Mouse (Mus musculus) stomach, postnatal 0 days (tissue): ENCODE measurements around the gene Shroom3. TPM values are rescaled to one million over a fixed set of nuclear protein-coding genes. Genes with fewer than 3 reads are reported as not detected.

ENCODE experiments used
- ATAC-seq: fragments of 200-750 bp; cut with Nextera tagmentation; 2 replicates; pipeline ENCODE4 v1.8.0; 2017; ENCODE audit not compliant: low FRiP score, low TSS enrichment
- DNase-seq: peaks from one replicate; pipeline ENCODE4 v3.0.0-alpha.2; 2016; ENCODE audit warnings: low spot score
- H3K27ac ChIP-seq: fragments of 300-500 bp; sonication (generic); replicated peaks from 2 replicates; pipeline ENCODE4 v1.5.1; 2014; ENCODE audit warnings: mild to moderate bottlenecking, control low read depth
- H3K27me3 ChIP-seq: fragments of 300-500 bp; sonication (generic); 2 replicates; pipeline ENCODE4 v1.6.1; 2014; ENCODE audit warnings: low read length; ENCODE audit not compliant: control insufficient read depth, insufficient read depth
- H3K36me3 ChIP-seq: fragments of 300-500 bp; sonication (generic); 2 replicates; pipeline ENCODE4 v1.6.1; 2014; ENCODE audit warnings: low read length, mixed read lengths; ENCODE audit not compliant: control insufficient read depth, insufficient read depth
- H3K4me1 ChIP-seq: fragments of 300-500 bp; sonication (generic); replicated peaks from 2 replicates; pipeline ENCODE4 v1.6.1; 2014; ENCODE audit warnings: antibody characterized with exemption; ENCODE audit not compliant: control insufficient read depth, insufficient read depth
- H3K4me2 ChIP-seq: fragments of 300-500 bp; sonication (generic); replicated peaks from 2 replicates; pipeline ENCODE4 v1.6.1; 2014; ENCODE audit warnings: low read depth, mild to moderate bottlenecking, control low read depth, moderate library complexity
- H3K4me3 ChIP-seq: fragments of 300-500 bp; sonication (generic); 2 replicates; pipeline ENCODE4 v1.5.1; 2014; ENCODE audit warnings: low read depth, low read length, control low read depth
- H3K9ac ChIP-seq: fragments of 300-500 bp; sonication (generic); 2 replicates; pipeline ENCODE4 v1.6.1; 2014; ENCODE audit warnings: mild to moderate bottlenecking, low read length, control low read depth, mixed read lengths
- H3K9me3 ChIP-seq: fragments of 300-500 bp; sonication (generic); 2 replicates; pipeline ENCODE4 v1.6.1; 2016; ENCODE audit warnings: low read length; ENCODE audit not compliant: control insufficient read depth
- CTCF ChIP-seq: IDR thresholded peaks from 2 replicates; pipeline ENCODE4 v1.5.1; 2016; ENCODE audit warnings: antibody characterized with exemption, low read depth, mild to moderate bottlenecking, moderate library complexity
- EP300 ChIP-seq: optimal IDR thresholded peaks from 2 replicates; pipeline ENCODE3; 2016; ENCODE audit warnings: antibody characterized with exemption
- WGBS: fragments of 180-500 bp; shearing (Covaris S2); extraction: QIAGEN DNeasy Blood & Tissue Kit; methylation state at CpG from one replicate; pipeline ENCODE4 v1.1.7; 2014; 5-methylcytosine and 5-hydroxymethylcytosine counted together
- polyA plus RNA-seq: library from polyadenylated mRNA; unstranded; fragments of >200 nt; fragmentation: Nextera tagmentation; extraction: Ambion mirVana; gene quantifications from 2 replicates; pipeline ENCODE4 v1.2.1, GENCODE M21; 2015

Shroom3 gene
- polyA plus RNA-seq, 1 experiment from 2014 or later, result 11.4 TPM

DNA sequence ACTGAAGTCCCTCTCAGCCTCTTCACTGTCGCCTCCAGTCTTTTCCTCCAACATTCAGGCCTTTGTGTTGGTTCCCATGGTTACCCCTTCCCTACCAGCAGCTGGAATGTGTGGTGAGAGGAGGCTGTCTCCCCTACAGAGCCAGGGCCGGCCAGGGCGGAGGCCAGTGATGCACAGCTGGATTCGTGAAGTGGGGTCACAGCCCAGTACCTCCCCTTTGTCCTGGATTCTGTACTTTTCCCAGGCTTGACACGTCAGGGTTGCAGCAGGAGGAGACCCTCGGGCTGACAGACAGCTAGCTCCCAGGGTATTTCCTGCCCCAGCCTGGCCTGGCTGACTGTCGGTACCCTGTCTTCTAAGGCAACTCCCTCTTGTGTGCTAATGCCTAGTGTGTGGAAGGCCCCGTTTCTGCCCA, 222.4 kb downstream of the Shroom3 start:
- no peaks in the 10 kb centered on the region for H3K27me3 ChIP-seq
- no peaks in the 10 kb centered on the region; the same call in 1 of the 2 replicates for H3K4me1 ChIP-seq
- WGBS, result 26% methylated on average over 8 of the region's 8 CpGs
- no peak overlapping the region for H3K9ac ChIP-seq
- H3K36me3 ChIP-seq, result no peaks in the 10 kb centered on the region
- no peak overlapping the region for H3K4me2 ChIP-seq
- ATAC-seq (peak; percentile 24), DNase-seq (no peak)
- TF ChIP-seq EP300 (no peak), CTCF (no peak)
- H3K9me3 ChIP-seq, result no peaks in the 10 kb centered on the region
- no peak overlapping the region for H3K4me3 ChIP-seq
- H3K27ac ChIP-seq, result peak overlapping the region; percentile 49

DNA sequence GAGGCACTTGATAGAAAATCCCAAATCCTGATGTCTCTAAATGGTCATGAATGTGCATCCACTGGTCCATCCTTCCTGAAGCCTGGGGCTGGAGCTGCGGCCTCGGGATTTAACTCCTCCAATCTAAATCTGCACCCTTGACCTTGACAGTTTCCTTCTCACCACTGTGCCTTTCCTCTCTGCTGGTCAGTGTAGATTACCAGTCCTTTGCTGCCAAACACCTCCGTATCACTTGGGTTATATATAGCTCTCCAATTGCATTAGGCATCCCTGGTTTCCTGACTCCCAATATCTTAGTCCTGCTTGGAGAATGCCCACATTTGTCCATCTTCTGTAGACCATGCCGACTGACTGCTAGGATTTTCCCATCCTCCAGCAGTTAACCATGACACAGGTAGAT, 225.0 kb downstream of the Shroom3 start:
- ATAC-seq, result no peak

DNA sequence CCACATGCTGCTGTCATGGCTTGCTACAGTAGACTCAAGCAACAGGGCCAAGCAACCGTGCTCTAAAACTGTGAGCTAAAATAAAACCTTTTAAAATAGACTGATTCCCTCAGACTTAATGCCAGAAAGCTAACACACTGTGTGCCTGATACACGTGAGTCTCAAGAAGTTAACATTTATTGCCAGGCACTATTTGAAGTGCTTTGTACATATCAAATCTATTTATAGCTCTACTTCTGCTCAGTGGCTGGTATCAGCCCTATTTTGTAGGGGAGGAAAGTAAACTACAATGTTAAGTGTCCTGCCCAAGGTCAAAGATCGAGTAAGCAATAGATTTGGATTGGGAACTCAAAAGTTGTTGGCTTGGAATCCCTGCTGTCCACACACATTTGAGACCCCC, 227.6 kb downstream of the Shroom3 start:
- Histone ChIP-seq H3K4me1 (peaks cover 3% of the 10 kb centered on the region; the same call in 1 of the 2 replicates), H3K4me3 (no peak overlapping the region), H3K36me3 (no peaks in the 10 kb centered on the region), H3K27ac (peak overlapping the region; percentile 13; the same call in 1 of the 2 replicates), H3K9me3 (no peaks in the 10 kb centered on the region), H3K27me3 (no peaks in the 10 kb centered on the region), H3K4me2 (no peak overlapping the region), H3K9ac (no peak overlapping the region)
- DNase-seq (no peak), ATAC-seq (peak; percentile 33; the same call in 1 of the 2 replicates)
- WGBS, result 68% methylated on average over 3 of the region's 3 CpGs
- TF ChIP-seq CTCF (no peak), EP300 (no peak)

More for the DNA sequence above, 225.0 kb downstream of the Shroom3 start:
- Histone ChIP-seq H3K9me3 (no peaks in the 10 kb centered on the region), H3K9ac (no peak overlapping the region), H3K4me3 (no peak overlapping the region), H3K27ac (no peak overlapping the region), H3K4me2 (no peak overlapping the region), H3K4me1 (no peaks in the 10 kb centered on the region; the same call in 1 of the 2 replicates), H3K27me3 (no peaks in the 10 kb centered on the region), H3K36me3 (no peaks in the 10 kb centered on the region)
- no peak for TF ChIP-seq EP300
- no peak for TF ChIP-seq CTCF
- 81% methylated on average over 4 of the region's 4 CpGs for WGBS
- no peak for DNase-seq

DNA sequence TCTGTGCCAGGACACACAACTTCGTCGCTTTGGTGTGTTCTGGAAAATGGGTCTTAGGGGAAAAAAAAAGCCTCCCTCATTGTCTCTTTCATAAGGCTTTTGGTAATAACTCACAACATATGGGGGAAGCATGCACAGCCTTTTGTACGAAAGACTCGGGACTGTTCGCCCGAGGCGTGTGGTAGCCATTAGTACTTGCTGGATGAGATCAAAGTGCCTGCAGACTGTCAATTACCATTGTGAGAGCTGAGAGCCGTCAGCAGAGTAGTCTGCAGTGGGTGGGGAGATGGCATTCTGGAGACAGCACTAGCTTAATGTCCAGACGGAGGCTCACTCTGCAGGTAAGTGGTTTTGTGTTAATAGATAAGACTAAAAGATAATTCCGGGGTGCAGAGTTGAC, 232.2 kb downstream of the Shroom3 start:
- no peak overlapping the region for H3K4me2 ChIP-seq
- no peaks in the 10 kb centered on the region for H3K9me3 ChIP-seq
- no peak for TF ChIP-seq CTCF
- no peak for TF ChIP-seq EP300
- H3K4me1 ChIP-seq, result peaks cover 3% of the 10 kb centered on the region; the same call in 1 of the 2 replicates
- H3K27ac ChIP-seq, result no peak overlapping the region
- no peak overlapping the region for H3K9ac ChIP-seq
- H3K36me3 ChIP-seq, result no peaks in the 10 kb centered on the region
- DNase-seq (no peak), ATAC-seq (no peak)
- WGBS, result 51% methylated on average over 10 of the region's 10 CpGs
- H3K4me3 ChIP-seq, result no peak overlapping the region
- no peaks in the 10 kb centered on the region for H3K27me3 ChIP-seq

DNA sequence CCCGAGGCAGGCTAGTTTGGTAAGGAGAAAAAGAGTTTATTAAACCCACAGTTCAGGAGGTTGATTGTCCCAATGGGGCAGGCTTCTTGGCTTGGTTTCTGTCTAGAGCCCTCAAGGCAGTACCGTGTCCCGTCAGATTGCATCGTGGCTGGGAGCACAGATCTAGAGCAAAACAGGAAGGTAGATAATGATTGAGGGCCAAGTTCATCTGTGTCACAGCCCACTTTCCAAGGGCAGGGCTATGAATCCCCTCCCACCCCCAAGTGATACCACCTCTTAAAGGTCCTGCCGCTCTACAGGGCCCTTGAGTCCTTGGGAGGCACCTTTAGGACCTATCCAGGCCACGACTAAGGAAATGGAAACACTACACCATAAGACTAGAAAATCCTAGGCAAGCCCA, 234.5 kb downstream of the Shroom3 start:
- no peak for TF ChIP-seq EP300
- TF ChIP-seq CTCF, result no peak
- no peak overlapping the region for H3K9ac ChIP-seq
- no peak for DNase-seq
- no peaks in the 10 kb centered on the region; the same call in 1 of the 2 replicates for H3K36me3 ChIP-seq
- no peak overlapping the region for H3K4me3 ChIP-seq
- WGBS, result 74% methylated on average over 6 of the region's 6 CpGs
- no peaks in the 10 kb centered on the region for H3K27me3 ChIP-seq
- H3K4me1 ChIP-seq, result peaks cover 3% of the 10 kb centered on the region; the same call in 1 of the 2 replicates
- H3K4me2 ChIP-seq, result no peak overlapping the region
- peak overlapping the region; percentile 45; the same call in 1 of the 2 replicates for H3K27ac ChIP-seq
- H3K9me3 ChIP-seq, result no peaks in the 10 kb centered on the region
- ATAC-seq, result no peak; the same call in 1 of the 2 replicates

DNA sequence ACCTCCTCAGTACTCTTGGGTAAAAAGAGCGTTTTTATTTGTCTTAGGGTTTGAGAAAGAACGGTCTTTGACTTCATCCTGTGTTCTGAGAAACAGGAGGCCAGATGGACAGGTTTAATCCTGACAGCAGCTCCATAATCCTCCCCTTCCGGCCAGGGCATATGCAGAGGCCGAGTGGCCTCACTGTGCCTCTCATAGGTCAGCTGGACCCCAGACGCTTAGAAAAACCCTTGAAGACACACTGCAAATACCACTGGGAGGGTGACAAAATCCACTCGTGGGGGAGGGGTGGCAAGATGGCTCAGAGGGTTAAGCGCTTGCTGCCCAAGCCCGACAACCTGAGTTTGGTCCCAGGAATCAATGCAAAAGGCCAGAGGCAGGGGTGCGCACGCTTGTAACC, 234.9 kb downstream of the Shroom3 start:
- no peak overlapping the region for H3K4me3 ChIP-seq
- peaks cover 3% of the 10 kb centered on the region; the same call in 1 of the 2 replicates for H3K4me1 ChIP-seq
- H3K27ac ChIP-seq, result peak overlapping the region; percentile 45; the same call in 1 of the 2 replicates
- DNase-seq, result no peak
- 48% methylated on average over 10 of the region's 10 CpGs for WGBS
- TF ChIP-seq EP300, result no peak
- TF ChIP-seq CTCF, result no peak
- H3K4me2 ChIP-seq, result no peak overlapping the region
- ATAC-seq, result no peak
- H3K9me3 ChIP-seq, result no peaks in the 10 kb centered on the region
- H3K9ac ChIP-seq, result peak overlapping the region; percentile 8; the same call in 1 of the 2 replicates
- no peaks in the 10 kb centered on the region for H3K27me3 ChIP-seq
- H3K36me3 ChIP-seq, result no peaks in the 10 kb centered on the region; the same call in 1 of the 2 replicates
